Mouse (Mus musculus) G1E (cell line): Measurements from ENCODE around the gene Lrrc45. TPM values are rescaled to one million over a fixed set of nuclear protein-coding genes. Genes with fewer than 3 reads are reported as not detected.

Experiments used
- ATAC-seq: 2 replicates; pipeline ENCODE4 v1.8.0; 2016; ENCODE audit warnings: mild to moderate bottlenecking; ENCODE audit not compliant: insufficient number of reproducible peaks, poor library complexity, low FRiP score, severe bottlenecking; ENCODE audit errors: extremely low read depth
- DNase-seq: peaks from one replicate; pipeline ENCODE4 v3.0.0; 2012; ENCODE audit warnings: low spot score
- H3K27me3 ChIP-seq: 2 replicates; pipeline ENCODE4 v1.6.1; 2012; ENCODE audit warnings: mild to moderate bottlenecking, low read length, inconsistent platforms; ENCODE audit not compliant: insufficient read depth
- H3K36me3 ChIP-seq: replicated peaks from 2 replicates; pipeline ENCODE3; 2012; ENCODE audit warnings: mild to moderate bottlenecking, inconsistent platforms
- H3K4me1 ChIP-seq: 2 replicates; pipeline ENCODE4 v1.6.1; 2012; ENCODE audit warnings: low read depth, low read length, inconsistent platforms, mixed read lengths; ENCODE audit not compliant: insufficient read depth
- H3K4me3 ChIP-seq: 2 replicates; pipeline ENCODE4 v1.5.1; 2012; ENCODE audit warnings: low read depth, mild to moderate bottlenecking, inconsistent platforms, low read length, moderate library complexity, mixed read lengths
- H3K9me3 ChIP-seq: replicated peaks from 2 replicates; pipeline ENCODE4 v1.6.1; 2012; ENCODE audit warnings: inconsistent platforms
- CTCF ChIP-seq: IDR thresholded peaks from 2 replicates; pipeline ENCODE4 v1.5.1; 2012; ENCODE audit warnings: low read depth, low read length, inconsistent platforms, mixed read lengths
- GATA1 ChIP-seq: IDR thresholded peaks from 2 replicates; pipeline ENCODE4 v1.6.1; 2012; ENCODE audit warnings: borderline replicate concordance, low read length, inconsistent platforms, mixed read lengths
- GATA2 ChIP-seq: IDR thresholded peaks from 2 replicates; pipeline ENCODE4 v1.6.1; 2012; ENCODE audit warnings: low read depth, low read length, inconsistent platforms, borderline replicate concordance
- POLR2AphosphoS5 ChIP-seq: IDR thresholded peaks from 2 replicates; pipeline ENCODE4 v1.6.1; 2012; ENCODE audit warnings: low read depth, low read length, inconsistent platforms; ENCODE audit not compliant: insufficient replicate concordance
- TAL1 ChIP-seq: conservative IDR thresholded peaks from 2 replicates; pipeline ENCODE4 v1.6.1; 2012; ENCODE audit warnings: low read depth, low read length, inconsistent platforms, mixed read lengths
- polyA plus RNA-seq: library from polyadenylated mRNA; stranded (reverse); fragments of >175 nt; gene quantifications from 2 replicates; pipeline ENCODE4 v1.2.3, GENCODE M21; 2012
- total RNA-seq, 2 experiments: library from RNA; stranded (forward) in 1 of 2; stranded (reverse) in 1 of 2; fragments of 200-1000 nt in 1 of 2; fragments of >200 nt in 1 of 2; fragmentation: Nextera tagmentation in 1 of 2; gene quantifications; 2 replicates each; pipeline ENCODE4 v1.2.3; 2014 to 2017

The Lrrc45 gene
- total and polyA plus RNA-seq, 3 experiments: 12.1 to 23.3 (median 20.0) TPM

GRCm38 (mm10) chr11:120715131-120715530 lies 1.4 kb downstream of the Lrrc45 start:
- no peak for ATAC-seq
- Histone ChIP-seq H3K4me3 (no peak overlapping the region; the same call in 1 of the 2 replicates), H3K36me3 (peaks cover 83% of the 10 kb centered on the region), H3K9me3 (no peaks in the 10 kb centered on the region), H3K4me1 (peaks cover 53% of the 10 kb centered on the region), H3K27me3 (no peaks in the 10 kb centered on the region; the same call in 1 of the 2 replicates)
- TF ChIP-seq GATA1 (no peak), TAL1 (no peak)
- DNase-seq: no peak

DNA sequence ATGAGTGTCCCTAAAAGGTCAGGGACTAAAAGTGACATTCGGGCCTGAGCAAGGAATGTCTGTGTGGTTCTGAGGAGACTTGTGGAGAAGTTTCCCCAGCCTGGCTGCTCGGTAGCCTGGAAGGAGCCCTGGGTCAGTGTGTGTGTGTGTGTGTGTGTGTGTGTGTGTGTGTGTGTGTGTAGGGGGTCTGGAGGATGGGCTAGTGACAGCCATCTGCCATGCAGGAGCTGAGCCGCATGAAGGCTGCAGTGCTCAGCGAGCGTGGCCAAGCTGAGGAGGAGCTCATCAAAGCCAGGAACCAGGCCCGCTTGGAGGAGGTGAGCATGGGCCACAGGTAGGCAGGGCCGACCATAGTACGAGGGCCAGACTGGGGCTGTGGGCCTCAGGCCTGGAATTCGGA lies 5.5 kb downstream of the Lrrc45 start:
- no peaks in the 10 kb centered on the region for H3K9me3 ChIP-seq
- peaks cover 77% of the 10 kb centered on the region for H3K36me3 ChIP-seq
- no peak overlapping the region for H3K4me3 ChIP-seq
- peaks cover 37% of the 10 kb centered on the region for H3K4me1 ChIP-seq
- DNase-seq (no peak), ATAC-seq (no peak)
- TF ChIP-seq GATA2 (no peak), TAL1 (no peak), POLR2AphosphoS5 (no peak), CTCF (no peak), GATA1 (no peak)
- peaks cover 20% of the 10 kb centered on the region for H3K27me3 ChIP-seq

DNA sequence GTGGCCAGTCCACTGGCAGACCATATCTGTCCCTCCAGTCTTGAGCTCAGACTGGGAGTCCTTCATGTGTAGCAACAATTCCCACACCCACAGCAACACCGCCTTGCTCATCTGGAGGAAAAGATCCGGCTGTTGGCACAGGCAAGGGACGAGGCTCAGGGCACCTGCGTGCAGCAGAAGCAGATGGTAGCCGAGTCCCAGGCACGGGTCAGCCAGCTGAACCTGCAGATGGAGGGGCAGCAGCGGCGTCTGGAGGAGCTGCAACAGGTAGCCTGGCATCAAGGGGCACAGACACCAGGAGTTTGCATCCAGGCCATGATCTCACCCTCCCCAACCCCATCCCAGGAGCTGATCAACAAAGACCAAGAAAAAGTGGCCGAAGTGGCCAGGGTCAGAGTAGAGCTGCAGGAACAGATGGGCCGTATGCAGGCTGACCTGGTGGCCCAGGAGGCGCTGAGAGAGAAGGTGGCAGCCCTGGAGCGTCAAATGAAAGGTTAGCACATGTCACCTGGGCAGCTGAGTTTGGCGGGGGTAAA lies 6.2 kb downstream of the Lrrc45 start:
- Histone ChIP-seq H3K4me3 (no peak overlapping the region), H3K36me3 (peaks cover 74% of the 10 kb centered on the region), H3K4me1 (peaks cover 30% of the 10 kb centered on the region), H3K27me3 (peaks cover 20% of the 10 kb centered on the region), H3K9me3 (no peaks in the 10 kb centered on the region)
- DNase-seq: no peak
- ATAC-seq: no peak
- TF ChIP-seq CTCF: no peak
- no peak for TF ChIP-seq POLR2AphosphoS5

DNA sequence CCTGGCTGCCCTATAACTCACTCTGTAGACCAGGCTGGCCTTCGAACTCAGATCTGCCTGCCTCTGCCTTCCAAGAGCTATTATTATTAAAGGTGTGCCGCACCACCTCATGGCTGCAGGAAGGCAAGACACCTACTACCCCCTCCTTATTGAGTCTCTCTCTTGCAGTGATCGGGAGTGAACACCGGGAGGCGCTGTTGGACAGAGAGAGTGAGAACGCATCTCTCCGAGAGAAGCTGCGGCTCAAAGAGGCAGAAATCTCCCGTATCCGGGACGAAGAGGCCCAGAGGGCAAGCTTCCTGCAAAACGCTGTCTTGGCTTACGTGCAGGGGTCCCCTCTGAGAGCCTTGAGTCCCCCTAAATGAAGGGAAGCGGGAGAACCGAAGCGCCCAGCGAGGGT lies 6.7 kb downstream of the Lrrc45 start:
- peaks cover 25% of the 10 kb centered on the region for H3K4me1 ChIP-seq
- no peak; the same call in 1 of the 2 replicates for ATAC-seq
- peaks cover 23% of the 10 kb centered on the region for H3K27me3 ChIP-seq
- peaks cover 74% of the 10 kb centered on the region for H3K36me3 ChIP-seq
- no peak overlapping the region for H3K4me3 ChIP-seq
- H3K9me3 ChIP-seq: no peaks in the 10 kb centered on the region
- TF ChIP-seq CTCF: peak; percentile 59
- no peak for TF ChIP-seq GATA1
- peak; percentile 61 for DNase-seq

- DNase-seq (no peak), ATAC-seq (no peak)
- Histone ChIP-seq H3K27me3 (peaks cover 27% of the 10 kb centered on the region), H3K4me1 (peaks cover 27% of the 10 kb centered on the region), H3K36me3 (peaks cover 74% of the 10 kb centered on the region), H3K9me3 (no peaks in the 10 kb centered on the region), H3K4me3 (peak within 1 kb of the TSS; percentile 65; the same call in 1 of the 2 replicates)
- TF ChIP-seq TAL1 (no peak), GATA1 (no peak), CTCF (no peak), POLR2AphosphoS5 (no peak), GATA2 (no peak)
Observed at GRCm38 (mm10) chr11:120721124-120722066, 7.7 kb downstream of the Lrrc45 start, which contains the start of gene Rac3. Gene Rac3 (plus strand): TSS chr11:120721470.

DNA sequence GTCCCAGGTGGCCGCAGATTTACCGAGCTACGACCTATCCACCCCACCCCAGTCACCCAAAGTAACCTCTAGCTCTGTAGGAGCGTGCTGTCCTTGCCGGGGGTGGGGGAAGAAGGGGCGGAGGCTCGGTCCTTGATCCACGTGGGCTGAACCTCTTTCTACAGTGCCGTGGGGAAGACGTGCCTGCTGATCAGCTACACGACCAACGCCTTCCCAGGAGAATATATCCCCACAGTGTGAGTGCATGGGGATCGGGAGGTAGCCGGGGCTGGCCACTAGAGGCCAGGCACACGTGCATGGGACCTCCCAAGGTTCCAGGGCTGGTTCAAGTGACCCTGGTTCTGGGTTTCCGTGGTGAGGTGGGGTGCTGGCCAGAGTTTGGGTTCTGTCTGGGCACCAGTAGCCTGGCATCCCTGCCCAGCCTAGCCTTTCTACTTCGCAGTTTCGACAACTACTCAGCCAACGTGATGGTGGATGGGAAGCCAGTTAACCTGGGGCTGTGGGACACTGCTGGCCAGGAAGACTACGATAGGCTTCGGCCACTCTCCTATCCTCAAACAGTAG lies 8.4 kb downstream of the Lrrc45 start:
- H3K4me3 ChIP-seq: peak overlapping the region; percentile 65; the same call in 1 of the 2 replicates
- ATAC-seq (no peak), DNase-seq (no peak)
- TF ChIP-seq GATA2 (no peak), TAL1 (no peak), POLR2AphosphoS5 (no peak), GATA1 (no peak), CTCF (no peak)
- peaks cover 27% of the 10 kb centered on the region for H3K27me3 ChIP-seq
- H3K9me3 ChIP-seq: no peaks in the 10 kb centered on the region
- peaks cover 35% of the 10 kb centered on the region for H3K4me1 ChIP-seq
- peaks cover 67% of the 10 kb centered on the region for H3K36me3 ChIP-seq
